Mouse (Mus musculus) E14TG2a.4 (cell line): ENCODE results near the gene Rps21.

Experiments used
- CTCF ChIP-seq: conservative IDR thresholded peaks from 2 replicates; pipeline ENCODE4 v1.5.1; 2014; ENCODE audit warnings: low read length
- POU5F1 ChIP-seq: IDR thresholded peaks from 2 replicates; pipeline ENCODE4 v1.6.1; 2014; ENCODE audit warnings: low read length, borderline replicate concordance

- TF ChIP-seq CTCF (peak; percentile 49), POU5F1 (no peak)
These were observed 44.9 kb upstream of the Rps21 start for GRCm38 (mm10) chr2:180212255-180212654.
